Mouse (Mus musculus) monocyte, adult 59 days (primary cell): ENCODE results near the gene Iqcf5. TPM values are rescaled to one million over a fixed set of nuclear protein-coding genes. Genes with fewer than 3 reads are reported as not detected.

ENCODE experiments used
- total RNA-seq, 2 experiments: library from RNA; stranded (reverse); gene quantifications; one replicate each; pipeline ENCODE4 v1.2.4; 2023

Gene Iqcf5
- not detected for total RNA-seq

DNA sequence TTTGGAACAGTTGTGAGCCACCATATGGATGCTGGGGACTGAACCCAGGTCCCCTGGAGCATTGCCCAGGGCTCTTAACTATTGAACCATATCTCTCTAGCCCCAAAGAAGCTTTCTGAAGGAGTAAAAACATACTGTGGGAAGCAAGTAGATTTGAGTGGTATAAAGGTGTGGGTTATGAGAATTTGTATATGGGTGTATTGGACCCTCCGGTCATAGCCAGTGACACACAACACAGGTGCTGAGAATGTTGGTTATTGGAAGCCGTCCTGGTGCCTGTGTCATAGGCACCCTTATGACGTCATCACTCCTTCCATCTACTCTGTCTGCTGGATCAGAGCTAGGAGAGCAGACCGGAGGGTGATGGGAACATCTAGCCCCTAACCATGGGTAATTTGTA lies at the start of gene Iqcf5:
Gene Iqcf5 (plus strand): TSS at position 301 of the 400 bp plus-strand sequence.

DNA sequence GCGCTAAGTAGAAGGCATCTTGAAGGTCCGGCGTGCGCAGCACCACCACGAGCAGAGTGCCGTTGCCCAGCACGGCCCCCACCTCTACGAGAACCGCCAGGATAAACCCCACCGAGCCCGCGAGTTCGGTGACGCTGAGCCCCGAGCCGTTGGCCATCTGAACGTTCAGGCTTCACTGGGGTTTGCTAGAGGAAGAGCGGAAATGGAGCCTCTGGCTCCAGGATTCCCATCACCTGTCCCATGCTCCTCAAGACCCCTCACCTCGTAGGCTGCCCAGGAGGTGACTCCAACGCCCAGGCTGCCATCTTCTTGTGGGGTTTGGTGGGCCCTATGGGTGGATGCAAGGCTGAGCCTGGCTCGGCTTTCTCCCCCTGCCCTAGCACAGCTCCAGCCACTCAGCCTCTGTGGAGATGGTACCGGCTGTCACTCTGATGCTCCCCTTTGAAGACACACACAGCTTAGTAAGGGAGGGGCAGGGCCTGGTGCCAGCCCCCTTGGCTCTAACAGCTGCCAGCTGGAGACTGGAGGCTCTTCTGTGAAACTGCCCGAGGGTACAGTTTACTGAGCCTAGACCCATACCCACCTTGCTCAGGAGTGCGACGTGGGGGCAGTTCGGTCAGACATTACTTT lies 48.7 kb upstream of the Iqcf5 start, which contains the start of gene Gpr62:
Gene Gpr62 (minus strand): TSS at position 368 of the 630 bp plus-strand sequence.

DNA sequence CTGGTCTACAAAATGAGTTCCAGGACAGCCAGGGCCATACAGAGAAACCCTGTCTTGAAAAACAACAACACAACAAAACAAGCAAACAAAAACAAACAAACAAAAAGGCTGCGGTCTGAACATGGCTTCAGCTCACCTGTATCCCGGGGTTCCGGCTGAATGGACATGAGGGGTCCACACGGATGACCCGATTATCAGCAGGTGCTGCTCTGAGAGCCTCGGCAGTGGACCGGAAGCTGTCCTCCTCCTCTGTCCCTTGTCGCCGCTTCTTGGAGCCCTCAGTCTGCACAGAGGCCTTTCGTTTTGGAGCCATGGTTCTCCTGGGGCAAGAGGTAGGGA lies 38.7 kb upstream of the Iqcf5 start, which contains the start of gene Rrp9:
Gene Rrp9 (plus strand): TSS at position 301 of the 339 bp plus-strand sequence.

DNA sequence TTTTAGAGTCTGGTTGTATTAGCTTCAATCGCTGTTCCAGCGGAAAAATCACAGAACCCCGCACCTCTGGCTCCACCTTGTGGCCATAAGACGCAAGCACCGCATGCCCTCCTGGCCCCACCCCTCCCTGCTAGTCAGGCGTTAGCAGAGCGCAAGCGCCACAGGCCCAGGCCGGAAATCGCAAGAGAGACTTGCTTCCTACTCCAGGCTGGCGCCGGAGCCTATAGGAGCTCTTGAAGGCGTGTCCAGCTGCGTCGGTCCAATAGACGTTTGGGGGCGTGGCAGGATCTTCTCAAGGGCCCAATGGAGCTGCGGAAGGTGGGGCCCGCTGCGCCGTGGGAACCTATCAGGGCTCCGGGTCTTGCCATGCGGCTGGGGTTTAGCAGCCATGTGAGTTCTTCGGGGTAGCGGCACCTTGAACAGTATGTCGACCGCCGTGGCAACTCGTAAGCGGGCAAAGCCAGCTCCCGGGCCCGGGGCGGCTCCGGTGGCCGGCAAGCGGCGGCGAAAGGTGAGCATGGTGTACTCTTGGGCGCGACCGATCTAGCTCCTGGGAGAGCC lies 37.4 kb upstream of the Iqcf5 start, which contains the start of gene Parp3:
Gene Parp3 (minus strand): TSS at position 26 of the 561 bp plus-strand sequence.

DNA sequence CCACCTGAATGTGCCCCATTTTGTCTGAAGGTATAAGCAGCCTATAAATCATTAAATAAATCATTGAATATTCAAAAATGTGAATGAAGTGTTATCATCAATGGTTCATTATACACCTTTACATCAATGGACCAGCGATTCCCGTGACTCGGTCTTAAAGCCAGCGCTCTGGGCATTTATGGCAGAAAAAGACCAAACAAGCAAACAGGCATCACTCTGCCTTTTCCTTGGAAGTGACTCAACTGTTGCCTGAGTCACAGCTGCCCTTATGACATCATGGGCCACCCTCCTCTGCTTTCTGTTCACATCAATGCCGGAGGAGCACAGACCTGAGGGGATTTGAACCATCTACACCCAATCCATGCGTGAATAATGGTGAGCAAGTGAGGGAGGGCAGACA lies 14.7 kb upstream of the Iqcf5 start, which contains the start of gene Iqcf1:
Gene Iqcf1 (plus strand): TSS at position 301 of the 400 bp plus-strand sequence.

DNA sequence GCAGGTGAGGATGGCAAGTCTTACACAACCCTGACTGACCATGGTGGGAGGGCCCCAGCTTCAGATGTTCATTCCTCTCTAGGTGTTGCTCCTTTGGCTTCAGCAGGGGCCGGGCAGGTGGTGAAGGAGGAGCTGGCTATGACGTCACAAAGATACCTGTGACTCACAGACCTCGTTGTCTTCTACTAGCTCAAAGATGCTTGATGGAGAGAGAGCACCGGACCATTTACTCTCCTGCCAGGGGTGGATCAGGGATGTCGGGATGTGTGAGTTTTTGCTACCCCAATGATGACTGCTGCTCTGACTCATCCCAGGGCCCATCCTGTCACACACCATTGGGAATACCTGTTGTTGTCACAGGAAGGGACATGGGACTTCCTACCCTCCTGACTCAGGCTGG lies 47.2 kb downstream of the Iqcf5 start, which contains the start of gene Iqcf3:
Gene Iqcf3 (minus strand): TSS at position 101 of the 400 bp plus-strand sequence.

Other genes with a start within 250 kb of the Iqcf5 start
- gene Poc1a, start 233.5 kb upstream of the Iqcf5 start, total RNA-seq = 1 to 10 TPM; 2.6 to 2.8 TPM
- gene Dusp7, start 145.9 kb upstream of the Iqcf5 start, total RNA-seq = 10 to 100 TPM; 38.7 to 44.6 TPM
- gene Rpl29, start 85.1 kb upstream of the Iqcf5 start, total RNA-seq = 100 to 1,000 TPM; 647 to 744 TPM
- gene Acy1, start 76.3 kb upstream of the Iqcf5 start, total RNA-seq = 1 to 10 TPM; 1.6 to 1.7 TPM
- 1 to 10 TPM; 2.5 to 6.6 TPM for gene Abhd14b, start 67.1 kb upstream of the Iqcf5 start, total RNA-seq
- gene Abhd14a, start 66.9 kb upstream of the Iqcf5 start, total RNA-seq = 1 to 10 TPM in 1 of 2 experiments, under 1 TPM in 1; 0.66 to 3.3 TPM
- 1 to 10 TPM; 1.3 to 2.0 TPM for gene Pcbp4, start 61.3 kb upstream of the Iqcf5 start, total RNA-seq
- under 1 TPM; 0.27 to 0.31 TPM for gene Gpr62, start 48.6 kb upstream of the Iqcf5 start, total RNA-seq
- 10 to 100 TPM; 18.4 to 19.8 TPM for gene Rrp9, start 38.6 kb upstream of the Iqcf5 start, total RNA-seq
- gene Parp3, start 37.6 kb upstream of the Iqcf5 start, total RNA-seq = 10 to 100 TPM; 28.7 to 34.4 TPM
- gene Iqcf1, start 14.6 kb upstream of the Iqcf5 start, total RNA-seq = not detected
- gene Iqcf3, start 47.1 kb downstream of the Iqcf5 start, total RNA-seq = not detected
- not detected for gene Iqcf4, start 56.4 kb downstream of the Iqcf5 start, total RNA-seq
- not detected for gene Iqcf6, start 112.0 kb downstream of the Iqcf5 start, total RNA-seq
- gene Grm2, start 141.5 kb downstream of the Iqcf5 start, total RNA-seq = not detected
- gene Tex264, start 171.4 kb downstream of the Iqcf5 start, total RNA-seq = 10 to 100 TPM; 33.1 to 36.4 TPM